Mouse (Mus musculus): ENCODE measurements around the gene Plin3.

DNA sequence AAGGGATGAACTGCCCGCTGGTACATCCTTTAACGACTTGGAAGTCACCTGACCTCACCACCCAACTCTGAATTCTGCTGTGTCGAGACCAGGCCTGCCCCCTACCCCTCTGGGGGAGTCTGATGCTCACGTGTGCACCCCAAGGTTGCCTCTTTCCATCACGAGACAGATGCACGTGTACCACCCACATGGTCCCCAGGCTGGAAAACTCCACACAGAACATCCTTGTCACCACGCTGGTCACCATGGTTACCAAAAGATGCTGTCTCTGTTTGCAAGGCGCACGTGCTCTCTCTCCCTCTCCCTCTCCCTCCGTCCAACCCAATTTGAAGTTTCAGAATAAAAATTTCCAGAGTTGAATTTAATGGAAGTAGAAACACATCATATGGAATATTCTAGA, 62.7 kb downstream of the Plin3 start:
- TF ChIP-seq POLR2A (IDR thresholded peaks at IDR 0.05; ENCODE audit: insufficient read depth, low read depth, low read length) (no peak), CTCF (IDR thresholded peaks at IDR 0.05) (no peak), EP300 (IDR thresholded peaks at IDR 0.05; ENCODE audit: insufficient read depth, low read depth, low read length) (no peak)

All from heart, adult 2 months (tissue).